ENCODE assay signal across 7 mouse cellular contexts in genomic region chr11:58949480-58950431, GRCm38 (mm10). TPM values are rescaled to one million over a fixed set of nuclear protein-coding genes. Genes with fewer than 3 reads are reported as not detected.
A peak's percentile ranks its signal among the peaks of the same experiment; 100 is the strongest.
DNase-seq lines count a peak whose midpoint lies in the region; ATAC-seq and TF ChIP-seq lines count a peak whose summit lies in the region.

No protein-coding gene starts in this region.

- DNase-seq in testis, postnatal 10 days (ENCODE audit: low spot score): no peak
- peak; percentile 79 for DNase-seq in embryo, embryonic 10.5 days (ENCODE audit: low spot score)
- DNase-seq in intestine, embryonic 14.5 days (ENCODE audit: low spot score): peak; percentile 71
- peak; percentile 39 for DNase-seq in midbrain, embryonic 10.5 days (ENCODE audit: low spot score)
- peak; percentile 54 for DNase-seq in thymus, postnatal 14 days
- DNase-seq in lung, adult 18-20 months: no peak

- H3K4me3 ChIP-seq in testis, adult 2 months (ENCODE audit: control insufficient read depth, low read depth, low read length): no peak overlapping the region
- H3K4me3 ChIP-seq in intestine, embryonic 14.5 days (ENCODE audit: low read depth, low read length): peak overlapping the region; percentile 48
- H3K4me3 ChIP-seq in midbrain, embryonic 10.5 days: peak overlapping the region; percentile 73

- 8% methylated on average over 20 of the region's 20 CpGs for WGBS in intestine, embryonic 14.5 days
- WGBS in midbrain, embryonic 10.5 days: 6% methylated on average over 20 of the region's 20 CpGs

- peak overlapping the region; percentile 36; the same call in 1 of the 2 replicates for H3K27ac ChIP-seq in testis, adult 2 months (ENCODE audit: control insufficient read depth, insufficient read depth, low read depth, low read length)
- peak overlapping the region; percentile 93 for H3K27ac ChIP-seq in intestine, embryonic 14.5 days (ENCODE audit: low read depth)
- H3K27ac ChIP-seq in midbrain, embryonic 10.5 days (replicated peaks): peak overlapping the region; percentile 96

- H3K27me3 ChIP-seq in testis, adult 2 months (ENCODE audit: control insufficient read depth, insufficient read depth, low read length): no peaks in the 10 kb centered on the region
- H3K27me3 ChIP-seq in intestine, embryonic 14.5 days (replicated peaks; ENCODE audit: control insufficient read depth, insufficient read depth, low read length): no peaks in the 10 kb centered on the region
- peaks cover 31% of the 10 kb centered on the region for H3K27me3 ChIP-seq in midbrain, embryonic 10.5 days (ENCODE audit: low read depth, poor library complexity, severe bottlenecking)

- peaks cover 16% of the 10 kb centered on the region for H3K4me1 ChIP-seq in testis, adult 2 months (ENCODE audit: control insufficient read depth, insufficient read depth, low read length)
- peaks cover 14% of the 10 kb centered on the region for H3K4me1 ChIP-seq in intestine, embryonic 14.5 days (replicated peaks; ENCODE audit: control insufficient read depth, insufficient read depth, low read length)
- H3K4me1 ChIP-seq in midbrain, embryonic 10.5 days: peaks cover 40% of the 10 kb centered on the region

- TF ChIP-seq CTCF in testis, adult 2 months (IDR thresholded peaks at IDR 0.05; ENCODE audit: control insufficient read depth, insufficient read depth, insufficient replicate concordance, low read depth, low read length): no peak

- no peak for TF ChIP-seq POLR2A in testis, adult 2 months (IDR thresholded peaks at IDR 0.05; ENCODE audit: control insufficient read depth, low read depth, low read length)

- ATAC-seq in intestine, embryonic 14.5 days (replicated peaks; ENCODE audit: low FRiP score, low TSS enrichment, low read depth): peak; percentile 13; the same call in 1 of the 2 replicates

- no peaks in the 10 kb centered on the region for H3K9me3 ChIP-seq in intestine, embryonic 14.5 days (ENCODE audit: control insufficient read depth, low read length)
- no peaks in the 10 kb centered on the region for H3K9me3 ChIP-seq in midbrain, embryonic 10.5 days (replicated peaks)

- H3K36me3 ChIP-seq in testis, adult 2 months (ENCODE audit: control insufficient read depth, insufficient read depth, low read length): no peaks in the 10 kb centered on the region
- no peaks in the 10 kb centered on the region for H3K36me3 ChIP-seq in intestine, embryonic 14.5 days (ENCODE audit: control insufficient read depth, insufficient read depth, low read length)
- H3K36me3 ChIP-seq in midbrain, embryonic 10.5 days: no peaks in the 10 kb centered on the region

- H3K9ac ChIP-seq in intestine, embryonic 14.5 days (ENCODE audit: low read length): peak overlapping the region; percentile 61

- peak overlapping the region; percentile 80 for H3K4me2 ChIP-seq in intestine, embryonic 14.5 days (ENCODE audit: low read length)

RNA-seq across cellular contexts. Expression of gene Hist3h2ba, which starts 1.0 kb away (rescaled TPM):
- polyA plus RNA-seq in testis, adult 2 months (2012; rRNA removed): 8.7 and 8.9 TPM in 2 replicates
- polyA plus RNA-seq in intestine, embryonic 14.5 days (2014; fragmentation: Nextera tagmentation; extraction: Ambion mirVana): 24.9 and 26.3 TPM in 2 replicates
- 34.1 and 69.6 TPM in 2 replicates for polyA plus RNA-seq in midbrain, embryonic 10.5 days (2016; fragmentation: Nextera tagmentation; extraction: Ambion mirVana)

RNA-seq across cellular contexts. Expression of gene Hist3h2a, which starts 4.7 kb away (rescaled TPM):
- 6.4 and 6.5 TPM in 2 replicates for polyA plus RNA-seq in testis, adult 2 months (2012; rRNA removed)
- polyA plus RNA-seq in intestine, embryonic 14.5 days (2014; fragmentation: Nextera tagmentation; extraction: Ambion mirVana): 28.7 and 30.3 TPM in 2 replicates
- polyA plus RNA-seq in midbrain, embryonic 10.5 days (2016; fragmentation: Nextera tagmentation; extraction: Ambion mirVana): 20.4 and 31.6 TPM in 2 replicates

RNA-seq across cellular contexts. Expression of gene Trim17, which starts 4.7 kb away (rescaled TPM):
- polyA plus RNA-seq in testis, adult 2 months (2012; rRNA removed): 166 and 167 TPM in 2 replicates
- 0.24 and 0.28 TPM in 2 replicates for polyA plus RNA-seq in intestine, embryonic 14.5 days (2014; fragmentation: Nextera tagmentation; extraction: Ambion mirVana)
- 0.25 and 0.26 TPM in 2 replicates for polyA plus RNA-seq in midbrain, embryonic 10.5 days (2016; fragmentation: Nextera tagmentation; extraction: Ambion mirVana)

RNA-seq across cellular contexts. Expression of gene Rnf187, which starts 11.0 kb away (rescaled TPM):
- 215 and 247 TPM in 2 replicates for polyA plus RNA-seq in testis, adult 2 months (2012; rRNA removed)
- polyA plus RNA-seq in intestine, embryonic 14.5 days (2014; fragmentation: Nextera tagmentation; extraction: Ambion mirVana): 240 and 258 TPM in 2 replicates
- polyA plus RNA-seq in midbrain, embryonic 10.5 days (2016; fragmentation: Nextera tagmentation; extraction: Ambion mirVana): 274 and 296 TPM in 2 replicates

RNA-seq across cellular contexts. Expression of gene Trim11, which starts 28.1 kb away (rescaled TPM):
- polyA plus RNA-seq in testis, adult 2 months (2012; rRNA removed): 44.1 and 48.9 TPM in 2 replicates
- polyA plus RNA-seq in intestine, embryonic 14.5 days (2014; fragmentation: Nextera tagmentation; extraction: Ambion mirVana): 16.5 and 19.6 TPM in 2 replicates
- 17.7 and 19.3 TPM in 2 replicates for polyA plus RNA-seq in midbrain, embryonic 10.5 days (2016; fragmentation: Nextera tagmentation; extraction: Ambion mirVana)

Comparison
In these comparisons a context has a peak if more than half of its experiments do, and no peak if none do; other contexts are left out.
1. H3K27ac ChIP-seq: peak in every context shown above with its lines; median percentile 96 in midbrain, embryonic 10.5 days; 93 in intestine, embryonic 14.5 days; 36 in testis, adult 2 months.
2. DNase-seq: peak in embryo, embryonic 10.5 days (single experiment), intestine, embryonic 14.5 days (single experiment), midbrain, embryonic 10.5 days (single experiment) and thymus, postnatal 14 days (single experiment); none in testis, postnatal 10 days (single experiment) and lung, adult 18-20 months (0 of 2).
3. RNA of gene Trim17, which starts 4.7 kb away (polyA plus RNA-seq): 166 to 167 TPM in testis, adult 2 months; 0.24 to 0.28 TPM in intestine, embryonic 14.5 days and 0.25 to 0.26 TPM in midbrain, embryonic 10.5 days; every median in the first group is over 100 times any median in the second.